Mouse (Mus musculus) thymus, adult 18-20 months (tissue): ENCODE measurements around the gene Pvrig.
"Not testable (repeated sequence)": the region's sequence is repeated elsewhere in the genome, so short reads cannot be mapped to it uniquely, and the experiment has no call there.

Experiments
- DNase-seq, 2 experiments: peaks; one replicate each; pipeline ENCODE4 v3.0.0; 2022; ENCODE audit warnings: mixed read lengths in 2 of 2

Gene Pvrig

DNA sequence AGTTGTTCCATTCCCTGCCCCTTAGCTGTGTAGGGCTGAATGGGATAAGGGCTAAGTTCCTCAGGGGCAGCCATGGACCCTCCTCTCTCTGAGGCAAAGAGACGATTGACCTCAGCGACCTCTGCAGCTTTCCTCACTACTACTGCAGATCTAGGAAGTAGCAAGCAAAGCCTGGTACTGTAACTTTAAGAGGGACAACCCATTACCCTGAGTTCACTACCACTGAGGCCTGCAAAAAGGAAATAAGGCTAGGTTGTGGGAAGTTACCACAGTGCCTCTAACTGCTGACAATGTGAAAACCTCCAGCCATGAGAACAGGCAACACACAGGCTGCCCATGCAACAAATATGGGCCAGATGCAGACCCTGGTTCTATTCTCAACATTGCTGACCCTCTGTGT, at the start of gene Pvrig:
TSS of gene Pvrig (plus strand) at position 301 of the 400 bp plus-strand sequence.
- DNase-seq: no peak

DNA sequence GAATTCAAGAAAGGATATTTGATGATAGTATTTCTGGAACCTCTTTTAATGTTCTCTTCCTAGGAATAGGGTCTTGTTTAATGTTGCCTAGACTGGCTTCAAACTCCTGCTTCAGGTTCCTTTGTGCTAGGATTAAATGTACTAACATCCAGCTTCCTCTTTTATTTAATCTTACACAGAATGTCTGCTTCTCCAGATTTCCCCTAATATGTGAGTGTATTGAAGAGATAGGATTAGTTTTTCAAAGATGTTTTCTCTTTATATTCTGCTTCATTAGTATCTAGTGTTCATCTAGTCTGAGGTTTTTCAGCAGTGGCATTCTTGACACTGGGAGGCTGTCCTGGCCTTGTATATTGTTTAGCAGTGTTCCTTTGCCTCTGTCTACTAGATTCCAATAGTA, 47.6 kb upstream of the Pvrig start:
- DNase-seq: no peak

DNA sequence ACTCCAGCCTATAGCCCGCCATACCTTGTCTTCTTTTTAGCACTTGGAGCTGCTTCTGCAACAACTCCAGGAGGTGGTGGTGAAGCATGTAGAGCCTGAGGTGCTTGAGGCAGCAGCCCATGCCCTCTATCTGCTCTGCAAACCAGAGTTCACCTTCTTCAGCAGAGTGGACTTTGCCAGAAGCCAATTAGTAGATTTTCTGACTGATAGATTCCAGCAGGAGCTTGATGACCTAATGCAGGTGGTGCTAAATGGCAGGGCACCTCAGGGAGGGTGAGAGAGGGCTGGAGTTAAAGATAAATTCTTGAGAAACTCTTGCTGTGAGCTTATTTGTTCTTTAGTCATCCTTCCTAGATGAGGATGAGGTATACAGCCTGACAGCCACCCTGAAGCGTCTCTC, 42.1 kb upstream of the Pvrig start:
- no peak for DNase-seq

DNA sequence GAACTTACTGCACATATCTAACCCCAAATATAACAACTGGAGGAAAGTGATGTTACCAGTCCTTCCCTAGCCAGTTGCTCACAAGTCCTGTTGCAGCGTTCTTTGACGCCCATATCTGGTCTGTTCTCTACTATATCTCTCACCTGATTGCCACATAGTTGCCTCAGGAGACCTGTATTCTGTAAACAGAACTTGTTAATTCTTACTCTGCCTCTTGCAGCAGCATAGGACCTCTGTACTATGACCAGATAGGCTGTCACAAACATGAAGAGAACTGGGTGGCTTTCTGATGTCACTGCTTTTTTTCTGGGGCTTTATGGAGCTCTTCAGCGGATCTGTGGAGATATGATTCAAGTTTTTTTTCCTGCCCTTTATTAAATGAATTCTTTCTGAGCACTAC, 29.0 kb upstream of the Pvrig start:
- no peak for DNase-seq

DNA sequence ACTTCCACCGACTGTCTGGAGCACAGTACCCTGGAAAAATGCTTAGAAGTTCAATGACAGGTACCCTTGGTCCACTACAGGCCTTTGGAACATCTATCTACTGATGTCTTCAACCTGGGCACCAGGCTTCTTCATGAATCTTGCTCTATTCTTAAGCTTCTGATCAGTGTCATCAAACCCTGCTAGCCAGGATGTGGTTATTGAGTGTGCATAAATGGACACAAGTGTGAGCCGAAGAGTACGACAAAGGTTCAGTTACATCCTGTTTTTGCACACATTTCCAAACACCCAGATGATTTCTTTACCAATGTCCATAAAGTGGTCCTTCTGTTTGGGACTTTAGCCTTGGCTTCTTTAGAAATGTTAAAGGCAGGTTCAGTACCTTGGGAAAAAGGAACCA, 1.5 kb downstream of the Pvrig start:
- DNase-seq: no peak

DNA sequence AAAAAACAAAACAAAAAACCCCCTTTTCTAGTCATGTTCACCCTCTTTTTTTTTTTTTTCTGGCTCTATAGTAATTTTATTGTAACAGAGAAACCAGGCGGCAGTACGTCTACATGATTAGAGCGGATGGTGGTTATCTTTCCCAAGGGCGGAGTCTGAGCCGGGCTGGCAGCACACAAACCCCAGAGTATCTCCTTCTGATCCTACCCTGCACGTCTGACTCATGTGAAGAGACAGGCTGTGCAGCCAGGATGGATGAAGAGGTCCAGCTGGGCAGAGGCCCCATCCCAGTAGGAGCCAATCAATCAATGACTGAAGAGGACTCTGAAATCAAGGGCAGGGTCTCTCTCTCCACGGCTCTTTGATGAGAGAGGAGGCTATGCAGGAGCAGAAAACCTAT, 21.4 kb downstream of the Pvrig start:
- not testable (repeated sequence) for DNase-seq

DNA sequence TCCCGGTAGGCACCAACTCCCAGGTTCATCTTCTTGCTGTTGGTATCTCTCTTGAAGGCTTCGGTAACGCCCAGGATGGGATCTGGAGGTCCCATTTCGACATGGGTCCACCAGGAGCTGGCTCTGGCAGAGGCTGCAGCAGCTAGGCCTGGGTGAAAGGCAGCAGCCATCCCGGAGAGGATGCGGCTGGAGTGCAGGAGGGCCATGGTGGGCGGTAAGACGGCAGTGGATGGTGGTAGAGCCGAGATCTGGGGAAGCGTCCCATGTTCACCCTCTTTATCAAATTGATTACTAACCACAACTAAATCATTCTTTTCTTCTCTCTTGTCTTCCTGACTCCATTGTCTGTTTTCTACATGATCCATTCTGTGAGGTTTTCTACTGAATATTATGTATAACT, 23.6 kb downstream of the Pvrig start:
- DNase-seq: not testable (repeated sequence)
